Mouse (Mus musculus) MEL (cell line): ENCODE measurements around the gene Elk3. TPM values are rescaled to one million over a fixed set of nuclear protein-coding genes. Genes with fewer than 3 reads are reported as not detected.

Experiments used
- DNase-seq: peaks from one replicate; pipeline ENCODE4 v3.0.0; 2011; ENCODE audit warnings: low read depth, low spot score
- H3K27ac ChIP-seq: 2 replicates; pipeline ENCODE4 v1.5.1; 2012; ENCODE audit warnings: low read depth, mild to moderate bottlenecking, control low read depth, low read length, moderate library complexity; ENCODE audit not compliant: control insufficient read depth
- H3K27me3 ChIP-seq, 2 experiments: fragments of 150-350 bp in 1 of 2; sonication (generic) in 1 of 2; 2 replicates each; pipeline ENCODE4 v1.6.1; 2012; ENCODE audit warnings: low read length in 2 of 2, mild to moderate bottlenecking in 2 of 2, improper control_type of control experiment in 1 of 2, moderate library complexity in 1 of 2; ENCODE audit not compliant: insufficient read depth in 2 of 2, control insufficient read depth in 1 of 2
- H3K36me3 ChIP-seq, 2 experiments: 2 replicates each; pipeline ENCODE4 v1.6.1; 2012 to 2014; ENCODE audit warnings: low read length in 2 of 2, improper control_type of control experiment in 1 of 2, inconsistent platforms in 1 of 2, mild to moderate bottlenecking in 1 of 2; ENCODE audit not compliant: insufficient read depth in 2 of 2, control insufficient read depth in 1 of 2
- H3K4me1 ChIP-seq, 2 experiments: fragments of 150-350 bp in 1 of 2; sonication (generic) in 1 of 2; 2 replicates each; pipeline ENCODE4 v1.6.1; 2012; ENCODE audit warnings: low read length in 2 of 2, improper control_type of control experiment in 1 of 2, mild to moderate bottlenecking in 1 of 2; ENCODE audit not compliant: insufficient read depth in 2 of 2, control insufficient read depth in 1 of 2
- H3K4me3 ChIP-seq, 2 experiments: fragments of 150-350 bp in 1 of 2; sonication (generic) in 1 of 2; 2 replicates each; pipeline ENCODE4 v1.5.1; 2012; ENCODE audit warnings: low read depth in 2 of 2, low read length in 2 of 2, mild to moderate bottlenecking in 2 of 2, moderate library complexity in 2 of 2, control low read depth in 1 of 2, improper control_type of control experiment in 1 of 2; ENCODE audit not compliant: control insufficient read depth in 1 of 2, insufficient read depth in 1 of 2
- H3K79me2 ChIP-seq: 2 replicates; pipeline ENCODE4 v1.6.1; 2012; ENCODE audit warnings: mild to moderate bottlenecking, low read length, moderate library complexity; ENCODE audit not compliant: control insufficient read depth, poor library complexity, insufficient read depth
- H3K9ac ChIP-seq: 2 replicates; pipeline ENCODE4 v1.6.1; 2012; ENCODE audit warnings: low read depth, mild to moderate bottlenecking, control low read depth, low read length, moderate library complexity; ENCODE audit not compliant: control insufficient read depth, poor library complexity, severe bottlenecking
- H3K9me3 ChIP-seq: fragments of 150-350 bp; sonication (generic); replicated peaks from 2 replicates; pipeline ENCODE4 v1.6.1; 2012; ENCODE audit warnings: mild to moderate bottlenecking, low read length, improper control_type of control experiment, moderate library complexity; ENCODE audit not compliant: insufficient read depth
- BHLHE40 ChIP-seq: IDR thresholded peaks from 2 replicates; pipeline ENCODE4 v1.6.1; 2012; ENCODE audit warnings: low read depth, mild to moderate bottlenecking, inconsistent platforms, low read length, improper control_type of control experiment, borderline replicate concordance
- CHD2 ChIP-seq: IDR thresholded peaks from 2 replicates; pipeline ENCODE4 v1.6.1; 2011; ENCODE audit warnings: low read length, improper control_type of control experiment
- EP300 ChIP-seq, 2 experiments: IDR thresholded peaks; 2 replicates each; pipeline ENCODE4 v1.6.1; 2011; ENCODE audit warnings: improper control_type of control experiment in 2 of 2, low read length in 2 of 2, low read depth in 1 of 2, mild to moderate bottlenecking in 1 of 2
- ETS1 ChIP-seq: IDR thresholded peaks from 2 replicates; pipeline ENCODE4 v1.6.1; 2012; ENCODE audit warnings: low read depth, mild to moderate bottlenecking, inconsistent platforms, low read length, improper control_type of control experiment, moderate library complexity
- GABPA ChIP-seq: IDR thresholded peaks from 2 replicates; pipeline ENCODE4 v1.6.1; 2012; ENCODE audit warnings: low read depth, mild to moderate bottlenecking, inconsistent platforms, low read length, improper control_type of control experiment, moderate library complexity
- HCFC1 ChIP-seq: IDR thresholded peaks from 2 replicates; pipeline ENCODE4 v1.6.1; 2012; ENCODE audit warnings: low read depth, mild to moderate bottlenecking, inconsistent platforms, low read length, improper control_type of control experiment, moderate library complexity
- JUND ChIP-seq: IDR thresholded peaks from 2 replicates; pipeline ENCODE4 v1.6.1; 2011; ENCODE audit warnings: low read depth, mild to moderate bottlenecking, improper control_type of control experiment, low read length
- KAT2A ChIP-seq: conservative IDR thresholded peaks from 2 replicates; pipeline ENCODE4 v1.6.1; 2012; ENCODE audit warnings: low read depth, low read length, improper control_type of control experiment, inconsistent platforms
- MEF2A ChIP-seq: IDR thresholded peaks from 2 replicates; pipeline ENCODE4 v1.6.1; 2014; ENCODE audit warnings: low read depth, mild to moderate bottlenecking, inconsistent platforms, low read length, improper control_type of control experiment; ENCODE audit not compliant: poor library complexity, insufficient replicate concordance, severe bottlenecking; ENCODE audit errors: extremely low read depth
- MXI1 ChIP-seq: IDR thresholded peaks from 2 replicates; pipeline ENCODE4 v1.6.1; 2011; ENCODE audit warnings: mild to moderate bottlenecking, low read depth, low read length, improper control_type of control experiment
- MYC ChIP-seq: IDR thresholded peaks from 2 replicates; pipeline ENCODE4 v1.6.1; 2011; ENCODE audit warnings: low read depth, mild to moderate bottlenecking, low read length, improper control_type of control experiment, moderate library complexity
- NELFE ChIP-seq: IDR thresholded peaks from 2 replicates; pipeline ENCODE4 v1.6.1; 2011; ENCODE audit warnings: low read depth, low read length, improper control_type of control experiment
- NRF1 ChIP-seq: IDR thresholded peaks from 2 replicates; pipeline ENCODE4 v1.6.1; 2014; ENCODE audit warnings: low read depth, mild to moderate bottlenecking, inconsistent platforms, low read length, improper control_type of control experiment, moderate library complexity; ENCODE audit not compliant: poor library complexity, insufficient read depth, severe bottlenecking
- POLR2A ChIP-seq, 2 experiments: IDR thresholded peaks; 2 replicates each; pipeline ENCODE4 v1.6.1; 2011 to 2012; ENCODE audit warnings: low read length in 2 of 2, mild to moderate bottlenecking in 2 of 2, control low read depth in 1 of 2, improper control_type of control experiment in 1 of 2, low read depth in 1 of 2, moderate library complexity in 1 of 2; ENCODE audit not compliant: control insufficient read depth in 1 of 2, insufficient read depth in 1 of 2, poor library complexity in 1 of 2
- POLR2AphosphoS2 ChIP-seq: IDR thresholded peaks from 2 replicates; pipeline ENCODE4 v1.6.1; 2011; ENCODE audit warnings: low read length, improper control_type of control experiment
- POLR2AphosphoS5 ChIP-seq: IDR thresholded peaks from 2 replicates; pipeline ENCODE4 v1.6.1; 2012; ENCODE audit warnings: low read depth, borderline replicate concordance, mild to moderate bottlenecking, inconsistent platforms, low read length, moderate library complexity, mixed read lengths
- RCOR1 ChIP-seq: IDR thresholded peaks from 2 replicates; pipeline ENCODE4 v1.6.1; 2012; ENCODE audit warnings: low read depth, mild to moderate bottlenecking, inconsistent platforms, low read length, improper control_type of control experiment
- SIN3A ChIP-seq: IDR thresholded peaks from 2 replicates; pipeline ENCODE4 v1.6.1; 2012; ENCODE audit warnings: low read length, improper control_type of control experiment, inconsistent platforms
- SMC3 ChIP-seq: IDR thresholded peaks from 2 replicates; pipeline ENCODE4 v1.6.1; 2011; ENCODE audit warnings: low read depth, low read length, improper control_type of control experiment
- TAL1 ChIP-seq: IDR thresholded peaks from 2 replicates; pipeline ENCODE4 v1.6.1; 2012; ENCODE audit warnings: mild to moderate bottlenecking, inconsistent platforms, low read length, moderate library complexity, mixed read lengths
- USF1 ChIP-seq: IDR thresholded peaks from 2 replicates; pipeline ENCODE4 v1.6.1; 2014; ENCODE audit warnings: low read depth, mild to moderate bottlenecking, inconsistent platforms, low read length, improper control_type of control experiment, moderate library complexity
- USF2 ChIP-seq, 2 experiments: IDR thresholded peaks; 2 replicates each; pipeline ENCODE4 v1.6.1; 2011 to 2012; ENCODE audit warnings: improper control_type of control experiment in 2 of 2, low read length in 2 of 2, borderline replicate concordance in 1 of 2, inconsistent platforms in 1 of 2, low read depth in 1 of 2, mild to moderate bottlenecking in 1 of 2; ENCODE audit not compliant: insufficient read depth in 1 of 2
- ZC3H11A ChIP-seq: IDR thresholded peaks from 2 replicates; pipeline ENCODE4 v1.6.1; 2012; ENCODE audit warnings: low read depth, mild to moderate bottlenecking, inconsistent platforms, low read length, improper control_type of control experiment
- ZKSCAN1 ChIP-seq: IDR thresholded peaks from 2 replicates; pipeline ENCODE4 v1.6.1; 2012; ENCODE audit warnings: low read depth, mild to moderate bottlenecking, inconsistent platforms, low read length, improper control_type of control experiment, moderate library complexity
- ZMIZ1 ChIP-seq: IDR thresholded peaks from 2 replicates; pipeline ENCODE4 v1.6.1; 2012; ENCODE audit warnings: low read depth, mild to moderate bottlenecking, inconsistent platforms, low read length, improper control_type of control experiment, moderate library complexity
- polyA plus RNA-seq, 2 experiments: library from polyadenylated mRNA; stranded (reverse) in 1 of 2; unstranded in 1 of 2; fragments of >175 nt in 1 of 2; fragments of >200 nt in 1 of 2; gene quantifications; 2 replicates each; pipeline versions ENCODE4 v1.2.1 to v1.2.4; 2012; ENCODE audit warnings: low replicate concordance in 2 of 2, low read depth in 1 of 2; ENCODE audit not compliant: insufficient read length in 2 of 2, insufficient read depth in 1 of 2, missing spikeins in 1 of 2
- total RNA-seq: library from RNA; depleted of rRNA; stranded (reverse); fragments of 300-350 nt; gene quantifications from 2 replicates; pipeline ENCODE4 v1.2.3, GENCODE M21; 2012

The Elk3 gene
- total and polyA plus RNA-seq, 3 experiments: 1.0 to 6.3 TPM; not detected in 1

DNA sequence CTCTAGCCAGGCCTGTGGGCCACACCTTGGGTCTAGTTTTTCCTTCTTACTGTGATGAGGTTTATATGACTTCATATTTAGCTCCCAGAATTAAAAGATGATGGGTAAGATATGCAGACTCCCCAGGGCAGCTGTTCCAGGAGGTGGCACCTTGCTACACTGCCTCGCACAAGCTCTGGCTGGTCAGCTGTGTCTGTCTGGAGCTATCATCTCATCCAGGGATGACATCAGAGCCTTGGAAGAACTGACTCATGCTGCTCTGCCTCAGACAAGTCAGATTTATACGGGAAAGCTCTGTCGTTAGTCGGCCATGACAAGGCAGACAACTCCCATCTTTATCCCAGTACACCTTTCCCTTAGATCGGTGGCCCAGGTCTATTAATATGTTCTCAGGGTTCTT lies 46.2 kb upstream of the Elk3 start:
- no peaks in the 10 kb centered on the region for H3K79me2 ChIP-seq
- no peaks in the 10 kb centered on the region for H3K9me3 ChIP-seq
- H3K4me3 ChIP-seq: no peak overlapping the region
- DNase-seq: no peak
- TF ChIP-seq ZMIZ1: no peak
- TF ChIP-seq EP300 (IDR thresholded peaks at IDR 0.05; ENCODE audit: low read depth in 1 of 2, low read length in 2 of 2): no peak
- TF ChIP-seq NELFE: no peak
- no peak for TF ChIP-seq SMC3
- TF ChIP-seq TAL1: no peak
- TF ChIP-seq POLR2AphosphoS5: no peak
- no peak for TF ChIP-seq MEF2A
- TF ChIP-seq GABPA: no peak
- TF ChIP-seq POLR2AphosphoS2: no peak
- no peak for TF ChIP-seq BHLHE40
- TF ChIP-seq RCOR1: no peak
- no peak for TF ChIP-seq ETS1
- no peak for TF ChIP-seq JUND
- no peaks in the 10 kb centered on the region for H3K36me3 ChIP-seq
- H3K4me1 ChIP-seq: no peaks in the 10 kb centered on the region
- H3K27me3 ChIP-seq: 0 out of 4 replicates have a peak, but pooled peaks cover 0 to 3% of the 10 kb centered on the region in 2 experiments
- H3K27ac ChIP-seq: no peak overlapping the region
- no peak overlapping the region for H3K9ac ChIP-seq

DNA sequence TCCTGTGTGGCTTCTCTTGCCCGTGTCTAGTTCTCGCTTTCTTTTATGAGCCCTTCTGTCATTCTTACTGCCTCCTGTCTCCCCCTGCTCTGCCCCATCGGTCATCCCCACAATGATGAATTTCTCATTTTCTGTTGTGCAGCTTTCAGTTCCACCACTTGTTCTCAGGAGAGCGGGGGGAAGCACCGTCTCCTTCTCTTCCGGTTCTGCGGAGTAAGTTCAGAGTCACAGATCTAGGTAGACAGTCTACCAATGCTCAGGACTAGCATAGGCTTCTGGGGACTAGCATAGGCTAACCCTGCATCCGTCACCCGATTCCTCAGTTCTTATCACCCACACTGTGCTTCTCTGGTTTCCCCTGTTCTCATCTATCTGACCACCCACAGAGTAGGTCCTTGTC lies 45.2 kb upstream of the Elk3 start:
- Histone ChIP-seq H3K27me3 (0 out of 4 replicates have a peak, but pooled peaks cover 0 to 2% of the 10 kb centered on the region in 2 experiments), H3K36me3 (no peaks in the 10 kb centered on the region), H3K9me3 (no peaks in the 10 kb centered on the region), H3K4me1 (no peaks in the 10 kb centered on the region), H3K9ac (no peak overlapping the region), H3K79me2 (no peaks in the 10 kb centered on the region), H3K27ac (no peak overlapping the region), H3K4me3 (no peak overlapping the region)
- no peak for DNase-seq
- TF ChIP-seq NRF1: no peak
- TF ChIP-seq EP300 (IDR thresholded peaks at IDR 0.05; ENCODE audit: low read depth in 1 of 2, low read length in 2 of 2): no peak
- no peak for TF ChIP-seq BHLHE40
- no peak for TF ChIP-seq RCOR1
- no peak for TF ChIP-seq USF2 (IDR thresholded peaks at IDR 0.05; ENCODE audit: borderline replicate concordance in 1 of 2, insufficient read depth in 1 of 2, low read depth in 1 of 2, low read length in 2 of 2)
- TF ChIP-seq ZKSCAN1: no peak
- no peak for TF ChIP-seq MYC
- TF ChIP-seq SMC3: no peak
- no peak for TF ChIP-seq CHD2
- TF ChIP-seq MXI1: no peak
- TF ChIP-seq JUND: no peak
- no peak for TF ChIP-seq POLR2A (IDR thresholded peaks at IDR 0.05; ENCODE audit: control insufficient read depth in 1 of 2, insufficient read depth in 1 of 2, low read depth in 1 of 2, low read length in 2 of 2, poor library complexity in 1 of 2)
- no peak for TF ChIP-seq USF1
- no peak for TF ChIP-seq SIN3A
- no peak for TF ChIP-seq KAT2A
- TF ChIP-seq HCFC1: no peak
- no peak for TF ChIP-seq NELFE
- TF ChIP-seq ZC3H11A: no peak
